Mouse (Mus musculus) cortical plate, adult 2 months (tissue): ENCODE data around the gene Sowahb.

Experiments
- CTCF ChIP-seq: fragments of 200-500 bp; IDR thresholded peaks from 2 replicates; pipeline ENCODE4 v1.5.1; 2011; ENCODE audit warnings: mild to moderate bottlenecking, control low read depth, low read length; ENCODE audit not compliant: insufficient read depth; ENCODE audit errors: extremely low read depth
- POLR2A ChIP-seq: fragments of 200-500 bp; IDR thresholded peaks from 2 replicates; pipeline ENCODE4 v1.6.1; 2011; ENCODE audit warnings: mild to moderate bottlenecking, low read length, control low read depth; ENCODE audit not compliant: insufficient read depth; ENCODE audit errors: extremely low read depth

GRCm38 (mm10) chr5:93027120-93027675 lies 17.6 kb downstream of the Sowahb start:
- TF ChIP-seq CTCF = no peak
- TF ChIP-seq POLR2A = no peak
